Mouse (Mus musculus): ENCODE data around the gene Rps15a. TPM values are rescaled to one million over a fixed set of nuclear protein-coding genes. Genes with fewer than 3 reads are reported as not detected.

Gene Rps15a
- polyA plus RNA-seq, 2 experiments, result 672 to 1,501 TPM

GRCm38 (mm10) chr7:118128925-118129429, 13.0 kb upstream of the Rps15a start:
- WGBS (ENCODE audit: insufficient replicate concordance), result under 1% methylated on average over 21 of the region's 21 CpGs
- H3K4me2 ChIP-seq (ENCODE audit: low read depth), result peak overlapping the region; percentile 75
- DNase-seq (ENCODE audit: low read depth in 3 of 3, low spot score in 3 of 3) (peak in 1 of 3 experiments; percentile 35), ATAC-seq (ENCODE audit: insufficient read depth) (peak; percentile 51)
- H3K4me3 ChIP-seq (ENCODE audit: insufficient read depth in 1 of 2, low read depth in 2 of 2, low read length in 2 of 2), result peak overlapping the region; percentile 68 to 86
- peak overlapping the region; percentile 91 for H3K9ac ChIP-seq (replicated peaks)
- no peaks in the 10 kb centered on the region for H3K27me3 ChIP-seq (ENCODE audit: control insufficient read depth, insufficient read depth, low read length)
- H3K4me1 ChIP-seq (replicated peaks; ENCODE audit: control insufficient read depth in 2 of 2, insufficient read depth in 2 of 2, low read length in 1 of 2), result peaks cover 17 to 20% of the 10 kb centered on the region in 2 experiments
- peaks cover 25% of the 10 kb centered on the region for H3K36me3 ChIP-seq (replicated peaks; ENCODE audit: control insufficient read depth, insufficient read depth, low read depth)
- peak overlapping the region; percentile 91 for H3K27ac ChIP-seq
- TF ChIP-seq CTCF (IDR thresholded peaks at IDR 0.05; ENCODE audit: low read depth) (peak; percentile 32), EP300 (IDR thresholded peaks at IDR 0.05; ENCODE audit: low read depth) (no peak)
- H3K9me3 ChIP-seq (ENCODE audit: control insufficient read depth, low read length), result no peaks in the 10 kb centered on the region

- peak overlapping the region; percentile 75 for H3K4me2 ChIP-seq (ENCODE audit: low read depth)
- no peaks in the 10 kb centered on the region for H3K27me3 ChIP-seq (ENCODE audit: control insufficient read depth, insufficient read depth, low read length)
- peaks cover 51% of the 10 kb centered on the region for H3K36me3 ChIP-seq (replicated peaks; ENCODE audit: control insufficient read depth, insufficient read depth, low read depth)
- TF ChIP-seq EP300 (IDR thresholded peaks at IDR 0.05; ENCODE audit: low read depth) (no peak), CTCF (IDR thresholded peaks at IDR 0.05; ENCODE audit: low read depth) (no peak)
- no peaks in the 10 kb centered on the region for H3K9me3 ChIP-seq (ENCODE audit: control insufficient read depth, low read length)
- peaks cover 17 to 20% of the 10 kb centered on the region in 2 experiments for H3K4me1 ChIP-seq (replicated peaks; ENCODE audit: control insufficient read depth in 2 of 2, insufficient read depth in 2 of 2, low read length in 1 of 2)
- peak overlapping the region in 1 of 2 experiments; percentile 86; a peak in 2 of 4 replicates for H3K4me3 ChIP-seq (ENCODE audit: insufficient read depth in 1 of 2, low read depth in 2 of 2, low read length in 2 of 2)
- 51% methylated on average over 11 of the region's 11 CpGs for WGBS (ENCODE audit: insufficient replicate concordance)
- no peak overlapping the region for H3K27ac ChIP-seq
- DNase-seq (ENCODE audit: low read depth in 3 of 3, low spot score in 3 of 3) (no peak), ATAC-seq (ENCODE audit: insufficient read depth) (no peak)
- H3K9ac ChIP-seq (replicated peaks), result peak overlapping the region; percentile 7; the same call in 1 of the 2 replicates
Observed at GRCm38 (mm10) chr7:118126219-118126875, 10.4 kb upstream of the Rps15a start.

GRCm38 (mm10) chr7:118125736-118126135, 9.7 kb upstream of the Rps15a start:
- Histone ChIP-seq H3K4me2 (ENCODE audit: low read depth) (no peak overlapping the region; the same call in 1 of the 2 replicates), H3K4me1 (replicated peaks; ENCODE audit: control insufficient read depth in 2 of 2, insufficient read depth in 2 of 2, low read length in 1 of 2) (peaks cover 15 to 20% of the 10 kb centered on the region in 2 experiments), H3K36me3 (replicated peaks; ENCODE audit: control insufficient read depth, insufficient read depth, low read depth) (peaks cover 57% of the 10 kb centered on the region), H3K4me3 (ENCODE audit: insufficient read depth in 1 of 2, low read depth in 2 of 2, low read length in 2 of 2) (no peak overlapping the region), H3K9me3 (ENCODE audit: control insufficient read depth, low read length) (no peaks in the 10 kb centered on the region), H3K27ac (no peak overlapping the region), H3K9ac (replicated peaks) (no peak overlapping the region), H3K27me3 (ENCODE audit: control insufficient read depth, insufficient read depth, low read length) (no peaks in the 10 kb centered on the region)
- no peak for ATAC-seq (ENCODE audit: insufficient read depth)
- TF ChIP-seq EP300 (IDR thresholded peaks at IDR 0.05; ENCODE audit: low read depth) (no peak), CTCF (IDR thresholded peaks at IDR 0.05; ENCODE audit: low read depth) (no peak)
- DNase-seq (ENCODE audit: low read depth in 3 of 3, low spot score in 3 of 3), result no peak

- peaks cover 77% of the 10 kb centered on the region for H3K36me3 ChIP-seq (replicated peaks; ENCODE audit: control insufficient read depth, insufficient read depth, low read depth)
- 94% methylated on average over 4 of the region's 4 CpGs for WGBS (ENCODE audit: insufficient replicate concordance)
- H3K27me3 ChIP-seq (ENCODE audit: control insufficient read depth, insufficient read depth, low read length), result no peaks in the 10 kb centered on the region
- H3K4me3 ChIP-seq (ENCODE audit: insufficient read depth in 1 of 2, low read depth in 2 of 2, low read length in 2 of 2), result no peak overlapping the region
- peaks cover 7 to 16% of the 10 kb centered on the region in 2 experiments for H3K4me1 ChIP-seq (replicated peaks; ENCODE audit: control insufficient read depth in 2 of 2, insufficient read depth in 2 of 2, low read length in 1 of 2)
- no peak overlapping the region for H3K4me2 ChIP-seq (ENCODE audit: low read depth)
- H3K9ac ChIP-seq (replicated peaks), result no peak overlapping the region
- H3K27ac ChIP-seq, result no peak overlapping the region
- DNase-seq (ENCODE audit: low read depth in 3 of 3, low spot score in 3 of 3) (no peak), ATAC-seq (ENCODE audit: insufficient read depth) (no peak)
- no peaks in the 10 kb centered on the region for H3K9me3 ChIP-seq (ENCODE audit: control insufficient read depth, low read length)
- TF ChIP-seq EP300 (IDR thresholded peaks at IDR 0.05; ENCODE audit: low read depth) (no peak), CTCF (IDR thresholded peaks at IDR 0.05; ENCODE audit: low read depth) (no peak)
Observed at GRCm38 (mm10) chr7:118123512-118124411, 7.8 kb upstream of the Rps15a start.

- Histone ChIP-seq H3K4me3 (ENCODE audit: insufficient read depth in 1 of 2, low read depth in 2 of 2, low read length in 2 of 2) (no peak overlapping the region), H3K36me3 (replicated peaks; ENCODE audit: control insufficient read depth, insufficient read depth, low read depth) (peaks cover 83% of the 10 kb centered on the region), H3K4me1 (replicated peaks; ENCODE audit: control insufficient read depth in 2 of 2, insufficient read depth in 2 of 2, low read length in 1 of 2) (peaks cover 7 to 16% of the 10 kb centered on the region in 2 experiments), H3K4me2 (ENCODE audit: low read depth) (no peak overlapping the region), H3K9me3 (ENCODE audit: control insufficient read depth, low read length) (no peaks in the 10 kb centered on the region), H3K27ac (no peak overlapping the region), H3K9ac (replicated peaks) (no peak overlapping the region), H3K27me3 (ENCODE audit: control insufficient read depth, insufficient read depth, low read length) (no peaks in the 10 kb centered on the region)
- ATAC-seq (ENCODE audit: insufficient read depth), result no peak
- 85% methylated on average over 7 of the region's 7 CpGs for WGBS (ENCODE audit: insufficient replicate concordance)
- no peak for DNase-seq (ENCODE audit: low read depth in 3 of 3, low spot score in 3 of 3)
- TF ChIP-seq EP300 (IDR thresholded peaks at IDR 0.05; ENCODE audit: low read depth), result no peak
- TF ChIP-seq CTCF (IDR thresholded peaks at IDR 0.05; ENCODE audit: low read depth), result no peak
Observed at GRCm38 (mm10) chr7:118122235-118122634, 6.2 kb upstream of the Rps15a start.
